Mouse (Mus musculus): Measurements from ENCODE around the gene Mrpl53.

DNA sequence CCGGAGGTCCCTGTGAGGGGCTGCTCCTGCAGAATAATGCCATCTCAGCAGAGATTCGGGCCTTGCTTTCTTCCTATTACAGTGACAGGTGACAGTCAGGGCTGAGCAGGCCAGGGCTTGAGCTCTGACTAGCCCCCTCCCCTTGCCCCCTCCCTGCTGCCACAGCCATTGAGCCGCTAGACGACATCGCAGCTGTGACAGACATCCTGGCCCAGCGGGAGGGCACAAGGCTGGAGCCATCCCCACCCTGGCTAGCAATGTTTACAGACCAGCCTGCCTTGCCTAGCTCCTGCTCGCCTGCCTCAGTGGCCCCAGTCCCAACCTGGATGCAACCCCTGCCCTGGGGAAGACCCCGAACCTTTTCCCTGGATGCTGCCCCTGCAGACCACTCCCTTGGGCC lies 42.9 kb downstream of the Mrpl53 start:
- TF ChIP-seq POLR2A (IDR thresholded peaks at IDR 0.05; ENCODE audit: low read depth, low read length) (no peak), CTCF (IDR thresholded peaks at IDR 0.05; ENCODE audit: extremely low read depth, insufficient read length, insufficient replicate concordance, low read depth, low read length) (no peak)
